ENCODE assay signal across 8 mouse cellular contexts in the genomic region with DNA sequence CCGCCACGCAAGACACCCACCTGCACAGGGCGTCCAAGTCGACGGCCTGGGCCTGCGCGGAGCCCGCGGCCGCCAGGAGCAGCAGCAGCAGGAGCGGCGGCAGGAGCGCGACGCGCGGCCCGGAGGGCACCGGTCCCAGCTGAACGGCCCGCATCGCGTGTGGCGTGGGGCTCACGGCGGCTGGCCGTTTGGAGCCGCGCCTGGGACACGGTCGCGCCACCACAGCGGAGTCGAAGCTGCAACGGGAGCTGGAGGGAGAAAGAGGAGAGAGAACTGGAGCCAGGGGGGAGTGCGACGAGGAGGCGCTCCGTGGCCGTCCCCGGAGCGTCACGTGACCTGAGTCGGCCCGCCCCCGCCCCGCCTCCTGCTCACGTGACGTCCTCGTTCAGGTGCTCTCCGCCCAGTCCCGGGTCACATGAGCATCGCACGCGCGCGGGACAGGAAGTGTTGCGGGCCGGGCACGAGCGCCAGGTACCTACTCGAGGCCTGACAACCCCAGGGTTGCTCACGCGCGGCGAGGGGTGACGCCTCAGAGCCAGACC. TPM values are rescaled to one million over a fixed set of nuclear protein-coding genes. Genes with fewer than 3 reads are reported as not detected.
DNase-seq lines count a peak whose midpoint lies in the region; ATAC-seq and TF ChIP-seq lines count a peak whose summit lies in the region.

Igf2r (minus strand) TSS at position 285 of the 542 bp plus-strand sequence.

- TF ChIP-seq CTCF in Patski (IDR thresholded peaks at IDR 0.05) = no peak

- DNase-seq in Patski (ENCODE audit: low read depth, low spot score) = no peak
- DNase-seq in cerebellum, postnatal 14 days = peak; percentile 89 to 94
- DNase-seq in frontal cortex, postnatal 25 days (ENCODE audit: low spot score in 2 of 2) = peak; percentile 68 to 80
- peak; percentile 90 for DNase-seq in hindbrain, embryonic 14.5 days (ENCODE audit: low spot score)
- peak; percentile 76 to 83 for DNase-seq in layer of hippocampus, postnatal 36 days
- peak; percentile 69 for DNase-seq in lung, postnatal 25 days (ENCODE audit: low spot score)
- DNase-seq in retina, embryonic 14.5 days (ENCODE audit: low spot score) = peak; percentile 88
- DNase-seq in thymus, postnatal 36 days = peak; percentile 81 to 88

- WGBS in hindbrain, embryonic 14.5 days = 3% methylated on average over 64 of the region's 67 CpGs

- CTCF ChIA-PET in Patski (lab: Charles Lee) = interaction anchor here (0.7 to 1.9 kb wide), 2 partner anchors 11 to 13 kb away, joined by 3 to 5 read pairs; no protein-coding TSS in a partner anchor

- ATAC-seq in Patski = peak; percentile 54
- peak; percentile 95 for ATAC-seq in hindbrain, embryonic 14.5 days (ENCODE audit: low FRiP score)

- peaks cover 36% of the 10 kb centered on the region for H3K4me1 ChIP-seq in hindbrain, embryonic 14.5 days (replicated peaks; ENCODE audit: control insufficient read depth, insufficient read depth, low read length)

- POLR2A ChIA-PET in Patski (lab: Charles Lee) = no interaction called here

- peak within 1 kb of the TSS; percentile 79 for H3K9ac ChIP-seq in hindbrain, embryonic 14.5 days

- H3K9me3 ChIP-seq in hindbrain, embryonic 14.5 days (ENCODE audit: control insufficient read depth, low read length) = no peaks in the 10 kb centered on the region

- H3K36me3 ChIP-seq in hindbrain, embryonic 14.5 days (replicated peaks; ENCODE audit: control insufficient read depth, insufficient read depth) = 0 out of 2 replicates have a peak, but pooled peaks cover 1% of the 10 kb centered on the region

- in situ Hi-C loops in Patski (cut with MboI; ENCODE audit: low pct_unique_long_range_greater_than_20kb) = no loop called here

- no peaks in the 10 kb centered on the region for H3K27me3 ChIP-seq in Patski
- H3K27me3 ChIP-seq in hindbrain, embryonic 14.5 days (ENCODE audit: control insufficient read depth, insufficient read depth, low read length) = no peaks in the 10 kb centered on the region

- H3K27ac ChIP-seq in hindbrain, embryonic 14.5 days = peak within 1 kb of the TSS; percentile 81; the same call in 1 of the 2 replicates

- H3K4me2 ChIP-seq in hindbrain, embryonic 14.5 days (replicated peaks) = peak within 1 kb of the TSS; percentile 82

- H3K4me3 ChIP-seq in hindbrain, embryonic 14.5 days (replicated peaks; ENCODE audit: low read length) = peak within 1 kb of the TSS; percentile 89

RNA-seq across cellular contexts. Expression of gene Igf2r, which starts in this region (rescaled TPM):
- 70.4 TPM for polyA plus RNA-seq in Patski (2021)
- 13.1 and 14.9 TPM in 2 replicates for polyA plus RNA-seq in hindbrain, embryonic 14.5 days (2014; fragmentation: Nextera tagmentation; extraction: Ambion mirVana)
- total RNA-seq in layer of hippocampus, postnatal 36 days (2021) = 10 to 100 TPM; 29.0 to 30.9 TPM
